Mouse (Mus musculus): ENCODE measurements at regions not wholly inside any gene's neighbourhood (a gene's known extent, or its start where the extent isn't known, plus 50 kb on each side); places are given as distances from the start of the nearest gene placed in this dataset.

- DNase-seq (ENCODE audit: low spot score) = no peak
These were observed 120.0 kb upstream of the Lmo4 start for GRCm38 (mm10) chr3:144324974-144325373.

GRCm38 (mm10) chr3:144323524-144323923, 118.5 kb upstream of the Lmo4 start:
- no peak for DNase-seq (ENCODE audit: low spot score)

GRCm38 (mm10) chr3:144319468-144320205, 114.6 kb upstream of the Lmo4 start:
- no peak for DNase-seq (ENCODE audit: low spot score)

- DNase-seq (ENCODE audit: low spot score) = no peak
These were observed 113.9 kb upstream of the Lmo4 start for GRCm38 (mm10) chr3:144318761-144319467.

- no peak for DNase-seq (ENCODE audit: low spot score)
These were observed 105.7 kb upstream of the Lmo4 start for GRCm38 (mm10) chr3:144310748-144311147.

- DNase-seq (ENCODE audit: low spot score) = no peak
These were observed 103.6 kb upstream of the Lmo4 start for GRCm38 (mm10) chr3:144308616-144309015.

- DNase-seq (ENCODE audit: low spot score) = no peak
These were observed 102.5 kb upstream of the Lmo4 start for GRCm38 (mm10) chr3:144307557-144307956.

- no peak for DNase-seq (ENCODE audit: low spot score)
These were observed 100.4 kb upstream of the Lmo4 start for GRCm38 (mm10) chr3:144305456-144305855.

- DNase-seq (ENCODE audit: low spot score) = no peak
These were observed 99.9 kb upstream of the Lmo4 start for GRCm38 (mm10) chr3:144304924-144305323.

- no peak for DNase-seq (ENCODE audit: low spot score)
These were observed 97.6 kb upstream of the Lmo4 start for GRCm38 (mm10) chr3:144302626-144303025.

GRCm38 (mm10) chr3:144301068-144301467, 96.0 kb upstream of the Lmo4 start:
- no peak for DNase-seq (ENCODE audit: low spot score)

- no peak for DNase-seq (ENCODE audit: low spot score)
These were observed 94.2 kb upstream of the Lmo4 start for GRCm38 (mm10) chr3:144299239-144299638.

GRCm38 (mm10) chr3:144289489-144289888, 84.5 kb upstream of the Lmo4 start:
- no peak for DNase-seq (ENCODE audit: low spot score)

GRCm38 (mm10) chr3:144286100-144286499, 81.1 kb upstream of the Lmo4 start:
- DNase-seq (ENCODE audit: low spot score) = no peak

GRCm38 (mm10) chr3:144284326-144284725, 79.3 kb upstream of the Lmo4 start:
- DNase-seq (ENCODE audit: low spot score) = no peak

GRCm38 (mm10) chr3:144273115-144273514, 68.1 kb upstream of the Lmo4 start:
- no peak for DNase-seq (ENCODE audit: low spot score)

GRCm38 (mm10) chr3:144270206-144270605, 65.2 kb upstream of the Lmo4 start:
- DNase-seq (ENCODE audit: low spot score) = no peak

GRCm38 (mm10) chr3:144264554-144264953, 59.5 kb upstream of the Lmo4 start:
- DNase-seq (ENCODE audit: low spot score) = no peak

GRCm38 (mm10) chr3:144260886-144261285, 55.9 kb upstream of the Lmo4 start:
- no peak for DNase-seq (ENCODE audit: low spot score)

- no peak for DNase-seq (ENCODE audit: low spot score)
These were observed 52.9 kb upstream of the Lmo4 start for GRCm38 (mm10) chr3:144257714-144258517.

- DNase-seq (ENCODE audit: low spot score) = no peak
These were observed 52.2 kb upstream of the Lmo4 start for GRCm38 (mm10) chr3:144257196-144257595.
